Mouse (Mus musculus) cerebellum, postnatal 36 days (tissue): Measurements from ENCODE around the gene Larp4b.
A peak's percentile ranks its signal among the peaks of the same experiment; 100 is the strongest.
"Not testable (repeated sequence)": the region's sequence is repeated elsewhere in the genome, so short reads cannot be mapped to it uniquely, and the experiment has no call there.

ENCODE experiments used
- DNase-seq, 2 experiments: peaks; one replicate each; pipeline ENCODE4 v3.0.0; 2021 to 2022; ENCODE audit warnings: mixed read lengths in 2 of 2

Larp4b gene

DNA sequence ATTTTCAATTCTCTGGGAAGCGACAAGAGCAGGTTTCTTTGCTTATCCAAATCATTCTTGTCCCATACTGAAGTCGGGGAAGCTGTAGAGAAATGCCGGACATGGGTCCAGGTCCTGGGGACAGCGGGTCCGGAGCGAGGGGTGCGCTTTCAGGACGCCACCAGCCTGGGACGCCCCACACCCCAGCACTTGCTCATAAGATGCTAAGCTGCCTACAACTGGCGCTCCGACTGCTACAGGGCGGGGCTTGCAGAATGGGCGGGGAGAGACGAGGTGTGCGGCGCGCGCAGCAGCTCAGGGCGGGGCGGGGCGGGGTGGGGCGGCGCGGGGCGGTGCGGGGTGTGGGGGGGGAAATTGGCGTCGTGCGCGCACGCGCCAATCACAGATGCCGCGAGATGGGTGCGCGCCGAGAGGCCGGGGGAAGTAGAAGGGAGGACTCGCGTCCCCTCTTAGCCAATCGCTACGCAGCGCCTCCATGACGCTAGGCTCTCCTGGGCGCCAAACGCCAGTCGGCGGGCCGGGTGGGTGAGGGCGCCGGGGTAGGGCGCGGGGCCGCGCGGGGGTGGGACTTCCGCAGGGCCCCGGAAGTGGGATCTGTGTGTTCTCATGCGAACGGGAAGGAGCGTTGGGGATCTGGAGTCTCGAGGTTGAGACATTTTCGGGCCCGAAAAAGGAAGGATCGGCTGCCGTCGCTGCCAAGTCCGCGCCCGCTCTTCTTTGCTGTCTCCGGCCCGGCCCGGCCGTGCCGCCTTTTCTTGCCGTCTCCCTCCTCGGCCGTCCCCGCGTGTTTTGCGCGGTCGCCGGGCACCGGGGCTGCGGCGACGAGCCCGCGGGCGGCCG lies at the start of gene Larp4b:
TSS of gene Larp4b (plus strand) at position 566 of the 840 bp plus-strand sequence.
- DNase-seq: peak; percentile 90 to 97

DNA sequence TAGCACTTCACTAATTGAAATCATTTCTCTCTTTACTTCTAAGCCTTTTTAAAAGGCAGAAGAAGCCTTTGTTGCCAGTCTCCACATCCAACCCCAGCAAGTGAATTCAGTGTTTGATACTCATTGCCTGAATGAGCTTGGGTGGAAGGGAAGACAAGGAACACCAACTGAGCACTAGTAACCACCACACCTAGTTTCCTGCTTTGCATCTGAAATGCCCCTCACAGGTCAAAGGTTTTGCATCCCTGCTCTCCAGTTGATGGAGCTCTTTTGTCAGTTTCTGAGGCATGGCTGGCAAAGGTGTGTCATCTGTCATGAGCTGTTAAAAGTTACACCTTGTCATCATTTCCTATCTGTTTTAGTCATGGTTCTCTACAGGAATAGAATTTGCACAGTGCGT lies 49.0 kb upstream of the Larp4b start:
- no peak for DNase-seq

DNA sequence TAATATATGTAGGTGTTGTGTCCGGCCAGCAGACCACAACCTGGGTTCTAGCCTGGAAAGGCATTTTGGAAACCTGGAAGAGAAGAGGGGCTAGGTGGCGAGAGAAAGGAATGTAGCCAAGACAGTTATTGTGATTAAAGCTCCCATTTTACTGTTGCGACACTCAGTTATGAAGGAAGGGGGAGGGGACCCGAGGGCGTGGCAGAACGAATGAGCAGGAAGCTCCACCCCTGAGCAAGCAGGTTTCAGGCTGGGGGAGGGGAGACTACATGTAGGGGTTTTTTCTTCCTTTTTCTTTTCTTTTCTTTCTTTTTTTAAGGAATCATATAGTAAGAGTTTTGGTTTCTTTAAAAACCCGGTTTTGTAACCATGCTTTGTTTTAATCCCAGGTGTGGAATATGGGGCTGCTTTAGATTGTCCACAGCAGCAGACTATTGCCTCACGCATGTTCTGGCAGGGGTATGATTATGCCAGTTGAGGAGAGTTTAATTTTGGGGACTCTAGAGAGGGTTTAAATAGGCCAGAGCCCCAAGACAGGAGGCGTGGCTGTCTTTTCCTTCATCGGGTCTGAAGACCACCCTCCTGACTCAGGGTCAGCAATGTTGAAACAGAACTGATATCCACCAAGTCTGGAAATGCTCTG lies 41.5 kb upstream of the Larp4b start:
- not testable (repeated sequence) for DNase-seq

DNA sequence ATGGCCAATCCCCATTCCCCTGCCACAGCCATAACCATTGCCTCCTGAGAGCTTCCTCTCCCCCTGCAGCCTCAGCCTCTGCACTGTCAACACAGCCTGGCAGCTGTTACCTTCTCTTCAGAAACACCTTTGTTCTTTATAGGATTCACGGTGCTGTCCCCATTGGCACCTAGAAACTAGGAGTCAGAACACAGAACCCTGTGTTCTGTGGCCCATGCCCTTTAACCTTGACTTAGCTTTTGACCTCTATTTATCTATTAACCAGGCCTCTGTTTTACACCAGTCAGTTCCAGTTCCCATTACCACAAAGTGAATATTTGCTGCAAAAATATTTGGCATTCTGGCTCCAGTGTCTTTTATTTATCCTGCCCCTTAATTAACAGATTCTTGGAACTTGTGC lies 36.4 kb upstream of the Larp4b start:
- no peak for DNase-seq

DNA sequence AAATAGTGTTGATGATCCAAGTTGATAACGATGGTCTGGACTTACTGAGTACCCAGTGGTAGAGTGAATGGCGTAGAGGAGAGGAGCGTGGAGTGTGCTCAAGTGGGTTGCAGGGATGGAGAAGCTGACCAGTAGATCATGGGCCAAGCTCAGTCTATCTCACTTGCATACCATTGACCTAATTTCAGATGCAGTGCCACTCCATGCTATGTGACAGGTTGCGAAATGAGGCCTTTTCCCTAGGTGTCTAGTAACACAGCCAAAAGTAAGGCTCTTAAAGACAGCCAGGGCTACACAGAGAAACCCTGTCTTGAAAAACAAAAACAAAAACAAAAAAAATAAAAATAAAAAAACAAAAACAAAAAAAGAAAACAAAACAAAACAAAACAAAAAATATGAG lies 35.0 kb upstream of the Larp4b start:
- DNase-seq: no peak

DNA sequence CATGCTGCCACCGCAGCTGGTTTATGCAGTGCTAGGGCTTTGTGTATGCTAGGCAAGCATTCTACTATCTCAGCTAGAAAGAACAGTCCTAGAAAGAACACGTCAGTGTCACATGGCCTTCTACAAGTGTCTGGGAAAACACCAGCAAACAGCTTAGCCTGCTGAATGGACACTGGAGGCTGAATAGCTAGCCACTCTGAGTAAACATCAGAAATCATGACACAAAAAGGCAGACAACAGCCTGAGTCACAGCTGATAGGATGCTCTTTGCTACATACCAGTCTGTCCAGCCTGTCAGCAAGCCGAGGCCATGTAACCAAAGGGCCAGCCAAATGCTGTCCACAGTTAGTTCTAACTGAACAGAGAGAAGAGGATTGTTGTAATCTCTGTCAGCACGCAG lies 32.3 kb upstream of the Larp4b start:
- DNase-seq: no peak

DNA sequence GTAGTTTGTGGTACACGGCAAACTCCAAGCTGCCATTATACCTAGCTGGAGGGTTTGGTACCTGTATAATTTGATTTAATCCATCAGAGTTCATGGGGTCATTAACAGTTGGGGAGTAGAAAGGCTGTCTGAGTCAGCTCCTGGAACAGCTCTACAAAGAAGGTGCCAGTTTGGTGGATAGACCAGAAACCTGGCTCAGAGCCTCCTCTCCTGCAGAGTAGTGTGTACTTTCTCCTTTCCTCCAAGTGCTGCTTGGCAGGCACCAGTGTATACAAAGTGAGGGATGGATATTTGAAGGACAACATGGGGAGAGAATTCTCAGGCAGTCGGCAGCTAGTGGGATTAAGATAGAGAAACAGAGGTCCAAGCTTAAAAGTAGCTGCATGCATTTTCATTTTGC lies 29.5 kb upstream of the Larp4b start:
- DNase-seq: peak; percentile 61 to 66

DNA sequence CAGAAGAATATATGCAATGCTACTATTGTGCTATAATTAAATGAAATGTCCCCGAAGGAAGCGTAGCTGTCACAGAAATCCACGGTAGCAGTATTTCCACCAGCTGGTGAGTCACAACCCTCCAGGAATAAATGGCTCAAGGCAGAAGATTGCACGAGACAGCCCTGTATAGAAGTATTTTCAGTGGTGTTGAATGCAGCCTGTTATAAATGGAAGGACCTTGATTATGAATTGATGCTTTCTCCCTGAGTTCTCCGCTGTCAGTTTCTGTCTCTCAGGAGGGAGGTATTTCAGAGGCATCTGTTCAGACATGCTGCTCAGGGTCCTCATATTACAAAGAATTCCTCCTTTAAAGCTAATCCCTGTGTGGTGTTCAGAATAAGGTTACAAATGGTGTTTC lies 27.6 kb upstream of the Larp4b start:
- no peak for DNase-seq

DNA sequence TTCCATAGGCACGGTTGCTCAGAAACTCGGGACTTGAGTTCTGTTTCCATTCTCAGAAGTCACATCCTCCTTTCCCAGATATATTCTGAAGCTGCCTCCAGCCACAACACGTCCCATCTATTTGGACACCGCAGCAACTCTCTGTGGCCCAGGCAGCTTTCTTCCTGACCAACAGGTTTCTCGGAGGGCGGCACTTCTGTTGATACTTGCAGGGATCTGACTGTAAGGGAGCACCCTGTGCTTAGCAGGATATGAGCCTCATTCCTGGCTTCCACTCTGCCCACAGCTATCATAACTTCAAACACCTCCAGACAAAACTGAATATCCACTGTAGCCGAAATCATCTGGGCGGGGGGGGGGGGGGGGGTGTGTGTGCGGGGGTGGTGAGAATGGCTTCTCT lies 22.7 kb upstream of the Larp4b start:
- DNase-seq: no peak

DNA sequence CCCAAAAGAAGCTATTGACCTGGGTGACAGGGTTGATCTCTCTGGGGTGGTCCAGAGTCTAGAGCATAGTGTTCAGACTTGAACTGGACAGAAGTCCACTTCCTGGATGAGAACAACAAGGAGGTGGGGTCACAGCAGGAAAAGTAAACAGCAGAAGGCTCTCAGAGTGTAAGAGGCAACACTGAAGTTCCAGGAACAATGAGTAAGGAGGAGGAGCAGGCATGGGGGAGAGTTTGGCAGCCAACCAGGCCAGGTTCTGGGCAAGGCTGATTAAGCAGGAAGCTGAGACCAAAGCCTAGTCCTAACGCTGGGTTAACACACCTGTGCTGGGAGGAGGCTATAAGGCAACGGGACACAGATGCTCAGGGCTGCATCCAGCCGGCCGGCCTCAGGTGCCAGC lies 19.9 kb upstream of the Larp4b start:
- DNase-seq: no peak

DNA sequence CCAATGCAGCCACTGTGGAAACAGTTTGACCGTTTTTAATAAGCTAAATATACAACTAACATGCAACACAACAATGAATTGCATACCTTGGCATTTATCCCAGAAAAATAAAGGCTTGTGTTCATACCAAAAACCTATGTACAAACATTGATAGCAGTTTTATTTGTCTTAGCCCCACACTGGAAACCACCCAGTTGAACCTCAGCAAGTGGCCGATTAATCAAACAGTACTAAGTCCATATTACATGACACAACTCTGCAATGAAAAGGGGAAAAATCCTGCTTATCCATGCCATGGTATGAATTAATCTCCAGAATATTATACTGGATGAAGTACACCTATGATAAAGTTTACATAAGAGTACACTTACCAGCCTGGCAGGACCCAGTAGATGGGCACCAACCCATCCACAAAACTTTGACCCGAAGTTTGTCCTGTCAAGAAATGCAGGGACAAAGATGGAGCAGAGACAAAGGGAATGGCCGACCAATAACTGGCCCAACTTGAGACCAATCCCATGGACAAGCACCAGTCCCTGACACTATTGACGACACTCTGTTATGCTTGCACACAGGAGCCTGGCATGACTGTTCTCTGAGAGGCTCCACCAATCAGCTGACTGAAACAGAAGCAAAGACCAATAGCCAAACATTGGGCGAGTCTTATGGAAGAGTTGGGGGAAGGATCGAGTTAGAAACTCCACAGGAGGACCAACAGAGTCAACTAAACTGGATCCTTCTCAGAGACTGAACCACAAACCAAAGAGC lies 17.7 kb upstream of the Larp4b start:
- DNase-seq: no peak

DNA sequence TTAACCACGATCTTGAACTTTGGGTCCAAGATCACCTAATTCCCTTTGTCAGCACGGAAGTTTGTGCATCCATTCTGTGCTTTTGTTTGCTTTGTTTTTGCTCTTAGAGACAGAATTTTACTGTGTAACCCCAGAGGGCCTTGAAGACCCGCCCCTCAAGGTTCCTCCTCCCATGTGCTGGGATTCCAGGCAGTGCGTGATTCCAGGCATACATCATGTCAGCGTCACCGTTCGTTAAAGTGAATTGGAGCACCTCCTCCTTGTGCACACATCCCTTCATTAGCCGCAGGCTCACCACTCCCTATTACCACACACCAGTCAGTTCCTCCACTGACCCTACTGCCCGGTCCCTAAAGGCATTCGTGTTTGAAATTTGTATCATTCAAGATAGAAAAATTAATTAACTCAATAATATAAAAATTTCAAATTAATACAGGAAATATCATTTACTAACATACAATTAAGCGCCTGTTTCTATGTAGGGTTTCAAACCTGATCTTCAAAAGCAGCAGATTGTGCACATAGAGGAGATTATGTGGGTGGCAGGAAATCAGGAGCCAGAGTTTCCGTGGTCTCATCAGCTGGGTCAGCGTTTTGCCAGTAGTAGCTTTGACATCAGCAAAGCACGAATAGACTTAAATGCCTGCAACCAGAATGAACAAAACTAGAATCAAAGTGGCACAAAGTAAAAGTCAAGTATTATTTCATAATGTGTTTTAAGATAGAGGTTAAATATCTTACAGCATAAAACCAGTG lies 11.4 kb upstream of the Larp4b start:
- no peak for DNase-seq

DNA sequence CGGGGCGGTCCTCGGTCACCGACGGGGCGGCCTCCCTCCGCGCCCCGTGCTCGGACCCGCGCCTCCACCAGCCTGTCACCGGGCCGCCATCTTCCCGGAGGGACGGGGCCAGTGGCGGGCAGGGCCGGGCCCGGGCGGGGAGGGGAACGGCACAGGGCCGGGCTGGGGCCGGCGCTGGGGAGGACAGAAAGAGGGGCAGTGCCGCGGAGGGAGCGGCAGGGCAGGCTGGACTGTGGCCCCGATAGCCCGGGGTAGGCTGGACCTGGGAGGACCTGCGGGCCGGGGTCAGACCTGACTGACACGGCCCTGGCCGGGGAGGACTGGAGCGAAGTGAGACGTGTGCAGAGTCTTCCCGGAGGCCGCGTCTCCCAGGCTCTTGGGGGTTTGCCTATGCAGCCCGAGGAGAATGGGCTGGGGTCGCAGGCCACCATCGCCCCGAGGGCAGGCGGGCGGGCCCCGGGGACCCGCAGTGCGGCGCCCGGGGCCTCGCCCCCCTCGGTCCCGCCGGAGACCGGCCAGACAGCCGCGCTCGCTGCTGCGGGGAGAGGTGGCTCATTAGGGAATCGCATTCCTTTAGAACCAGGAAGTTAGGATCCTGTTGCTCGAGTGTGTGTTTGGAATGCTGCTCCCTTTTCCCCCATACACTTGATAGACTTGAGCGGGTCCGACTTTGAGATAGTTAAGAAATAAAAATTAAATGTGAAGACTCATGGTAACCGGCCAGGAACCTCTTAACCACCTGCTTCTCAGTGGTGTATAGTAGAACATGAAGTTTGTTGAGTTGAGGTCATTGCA lies 702 bp downstream of the Larp4b start:
- DNase-seq: peak in 1 of 2 experiments; percentile 42

DNA sequence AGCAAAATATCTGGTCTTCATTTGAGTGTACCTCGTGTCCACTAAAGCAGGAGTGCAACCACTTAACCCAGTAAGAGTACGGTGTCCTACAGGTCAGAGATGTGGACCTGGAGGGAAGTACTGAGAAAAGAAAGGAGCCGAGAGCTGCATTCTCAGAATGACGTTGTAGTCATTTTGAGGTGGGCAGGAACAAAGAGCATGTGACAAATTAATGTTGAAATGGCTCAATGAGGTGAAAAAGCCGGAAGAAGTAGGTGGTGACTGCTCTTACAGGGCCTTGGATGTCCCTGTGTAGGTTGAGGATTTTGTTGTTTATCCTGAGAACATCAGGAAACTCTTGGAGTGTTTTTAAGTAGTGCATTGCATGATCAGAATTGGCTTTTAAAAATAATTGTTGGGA lies 5.6 kb downstream of the Larp4b start:
- DNase-seq: no peak

DNA sequence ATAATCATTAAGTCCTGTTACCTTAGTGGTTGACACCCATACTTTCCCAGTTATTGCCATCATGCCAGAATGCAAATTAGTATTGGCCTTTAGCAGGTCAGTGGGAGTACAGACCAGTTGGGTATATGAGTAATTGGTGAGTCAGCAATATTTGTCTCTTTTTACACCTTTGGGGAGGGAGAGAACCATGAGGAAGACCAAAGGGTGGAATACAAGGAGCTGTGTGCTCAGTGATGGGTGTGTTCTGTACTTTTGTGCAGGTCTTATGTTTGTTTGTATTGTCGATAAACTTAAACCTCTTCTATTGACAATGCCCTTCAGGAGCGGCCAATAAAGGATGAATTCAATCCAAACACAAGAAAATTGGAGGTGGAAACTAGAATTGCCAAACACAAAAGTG lies 6.8 kb downstream of the Larp4b start:
- DNase-seq: no peak

DNA sequence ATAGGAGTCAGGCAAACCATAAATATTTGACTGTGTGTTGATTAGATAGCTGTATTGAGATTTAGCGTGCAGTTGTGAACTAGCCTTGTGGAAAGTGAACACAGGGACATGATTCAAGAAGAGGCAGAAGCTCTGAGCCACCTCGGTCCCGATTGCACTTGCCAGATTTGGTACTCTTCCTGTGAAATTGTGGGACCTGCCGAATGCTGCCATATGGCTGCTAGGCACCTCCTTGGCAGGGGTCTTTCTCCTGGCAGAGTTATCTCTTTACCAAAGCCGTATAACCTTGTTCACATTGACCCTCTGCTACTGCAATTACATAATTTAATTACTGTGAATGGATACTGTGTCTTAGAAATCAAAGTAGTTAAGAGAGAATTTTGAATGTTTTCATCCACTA lies 12.6 kb downstream of the Larp4b start:
- peak; percentile 26 to 34 for DNase-seq

DNA sequence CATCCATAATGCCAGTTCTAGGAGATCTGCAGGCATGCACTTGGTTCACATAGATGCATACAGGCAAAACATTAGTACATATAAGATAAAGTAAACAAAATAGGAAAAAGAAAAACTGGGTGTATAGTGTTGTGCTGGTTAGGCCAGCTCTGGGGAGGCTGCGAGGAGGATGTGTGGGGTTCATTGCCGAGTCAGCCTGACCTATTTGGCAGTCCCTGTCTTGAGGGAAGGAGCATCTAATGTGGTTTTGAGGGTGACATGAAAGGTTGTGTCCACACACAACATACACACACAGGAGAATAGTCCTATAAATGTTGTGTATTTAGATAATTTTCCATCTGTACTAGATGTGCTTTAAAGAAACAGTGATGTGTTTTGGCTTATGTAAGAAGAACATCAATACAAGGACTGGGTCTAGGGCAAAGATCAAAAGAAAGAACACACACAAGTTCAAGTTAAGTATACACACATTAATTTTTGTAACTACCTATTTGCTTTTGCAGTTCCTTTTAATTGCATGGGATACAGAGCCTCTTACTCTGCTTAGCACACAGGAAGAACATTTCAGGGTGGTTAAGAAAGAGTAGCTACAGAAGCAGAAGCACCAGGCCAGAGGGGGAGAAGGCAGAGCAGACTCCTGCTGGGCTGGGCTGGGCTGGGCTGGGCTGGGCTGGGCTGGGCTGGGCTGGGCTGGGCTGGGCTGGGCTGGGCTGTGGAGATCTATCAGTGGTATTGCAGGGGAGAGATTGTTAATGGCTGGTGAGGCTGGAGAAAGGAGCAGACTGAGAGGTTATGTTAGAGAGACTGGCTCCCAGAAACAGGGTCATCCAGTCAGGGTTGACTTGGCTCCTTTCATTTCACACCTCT lies 13.5 kb downstream of the Larp4b start:
- DNase-seq: no peak

DNA sequence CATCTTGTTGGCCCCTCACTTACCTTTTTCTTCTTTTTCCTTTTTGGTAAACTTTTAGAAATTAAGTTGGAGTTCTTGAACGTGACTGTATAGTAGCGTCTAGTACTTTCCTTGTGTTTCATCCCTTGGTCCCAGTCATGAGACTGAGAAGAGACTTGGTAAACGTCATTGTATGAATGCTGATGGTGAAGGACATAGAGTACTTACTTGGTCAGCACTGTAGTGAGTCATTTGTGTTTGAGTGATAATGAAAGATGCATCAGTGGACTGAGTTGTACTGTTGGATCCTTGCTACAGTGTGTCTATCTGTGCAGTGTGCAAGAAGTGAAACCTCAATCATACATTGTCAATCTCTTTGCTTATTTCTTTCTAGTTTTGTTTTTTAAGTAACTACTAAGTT lies 20.1 kb downstream of the Larp4b start:
- no peak for DNase-seq

DNA sequence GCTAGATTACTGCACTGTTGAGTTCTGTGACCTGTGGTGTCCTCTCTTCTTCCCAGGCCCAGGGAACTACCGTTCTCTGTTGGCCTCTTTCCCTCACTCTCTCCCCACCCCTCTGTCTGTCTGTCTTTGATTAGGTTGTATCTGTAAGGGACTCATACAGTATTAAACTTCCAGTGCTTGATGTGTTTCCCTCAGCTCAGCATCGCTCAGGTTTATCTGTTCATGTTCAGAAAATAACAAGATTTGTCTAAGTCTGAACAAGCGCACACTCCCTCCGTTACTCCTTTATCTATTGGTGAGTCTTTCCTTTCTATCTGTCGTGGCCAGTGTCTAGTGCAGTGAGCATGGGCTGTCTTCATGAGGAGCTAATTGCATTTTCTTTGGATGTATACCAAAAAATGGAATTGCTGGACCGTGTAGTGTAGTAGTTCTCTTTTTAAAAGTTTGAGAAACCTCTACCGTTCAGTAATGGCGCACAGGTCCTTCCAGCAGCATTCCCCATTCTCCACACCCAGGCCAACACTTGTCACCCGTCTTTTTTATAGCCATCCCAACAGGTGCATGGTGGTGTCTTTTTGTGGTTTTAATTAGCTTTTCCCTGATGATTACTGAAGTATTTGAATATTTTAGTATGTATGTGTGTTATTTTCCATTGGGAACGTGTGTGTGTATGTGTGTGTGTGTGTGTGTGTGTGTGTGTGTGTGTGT lies 27.3 kb downstream of the Larp4b start:
- DNase-seq: no peak

DNA sequence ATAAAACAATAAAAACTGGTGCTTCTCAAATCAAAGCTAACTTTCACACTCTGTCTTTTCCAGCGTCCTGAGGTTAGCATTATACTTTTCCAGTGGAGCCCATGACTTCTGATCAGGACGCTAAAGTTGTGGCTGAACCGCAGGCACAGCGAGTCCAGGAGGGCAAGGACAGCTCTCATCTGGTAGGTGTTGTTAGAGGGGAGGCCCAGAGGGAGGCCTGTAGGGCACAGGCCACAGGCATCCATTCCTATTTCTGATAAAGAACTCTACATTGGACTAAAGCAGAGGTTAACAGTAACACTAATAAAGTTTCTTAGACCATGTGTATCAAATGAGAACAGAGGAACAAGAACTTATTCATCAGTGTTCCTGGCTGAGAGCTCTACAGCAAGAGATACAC lies 28.4 kb downstream of the Larp4b start:
- DNase-seq: no peak
